Mouse (Mus musculus): ENCODE data around the gene Tmem120a. TPM values are rescaled to one million over a fixed set of nuclear protein-coding genes. Genes with fewer than 3 reads are reported as not detected.
A peak's percentile ranks its signal among the peaks of the same experiment; 100 is the strongest.

The Tmem120a gene
- polyA plus RNA-seq, 1 experiment: 184 TPM

DNA sequence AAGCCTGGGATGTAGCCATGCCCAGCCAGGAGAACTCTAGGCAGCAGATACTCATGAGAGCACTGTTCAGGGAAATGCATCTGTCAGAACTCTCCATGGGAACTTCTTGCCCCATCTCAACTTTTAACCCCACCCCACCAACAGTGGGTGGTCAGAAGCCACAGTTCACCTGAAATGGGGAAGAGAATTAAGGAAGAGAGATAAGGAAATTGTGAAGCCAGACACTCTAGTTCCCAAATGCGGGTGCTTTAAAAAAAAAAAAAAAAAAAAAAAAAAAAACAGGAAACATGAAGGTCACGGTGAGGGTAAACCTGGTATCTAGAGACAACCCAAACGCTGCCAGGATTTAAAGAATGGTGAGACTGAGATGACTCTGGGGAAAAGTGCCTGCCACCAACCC is 28.3 kb upstream of the Tmem120a start:
- H3K4me1 ChIP-seq (ENCODE audit: control insufficient read depth, insufficient read depth, low read length): peaks cover 2% of the 10 kb centered on the region
- no peak overlapping the region for H3K27ac ChIP-seq (ENCODE audit: control insufficient read depth, insufficient read depth, low read depth, low read length)
- H3K36me3 ChIP-seq (ENCODE audit: control insufficient read depth, insufficient read depth, low read length): no peaks in the 10 kb centered on the region
- TF ChIP-seq CTCF (IDR thresholded peaks at IDR 0.05; ENCODE audit: control insufficient read depth, insufficient read depth, insufficient replicate concordance, low read depth, low read length) (no peak), POLR2A (IDR thresholded peaks at IDR 0.05; ENCODE audit: control insufficient read depth, low read depth, low read length) (no peak)
- H3K4me3 ChIP-seq (ENCODE audit: control insufficient read depth, low read depth, low read length): no peak overlapping the region
- H3K27me3 ChIP-seq (ENCODE audit: control insufficient read depth, insufficient read depth, low read length): no peaks in the 10 kb centered on the region

DNA sequence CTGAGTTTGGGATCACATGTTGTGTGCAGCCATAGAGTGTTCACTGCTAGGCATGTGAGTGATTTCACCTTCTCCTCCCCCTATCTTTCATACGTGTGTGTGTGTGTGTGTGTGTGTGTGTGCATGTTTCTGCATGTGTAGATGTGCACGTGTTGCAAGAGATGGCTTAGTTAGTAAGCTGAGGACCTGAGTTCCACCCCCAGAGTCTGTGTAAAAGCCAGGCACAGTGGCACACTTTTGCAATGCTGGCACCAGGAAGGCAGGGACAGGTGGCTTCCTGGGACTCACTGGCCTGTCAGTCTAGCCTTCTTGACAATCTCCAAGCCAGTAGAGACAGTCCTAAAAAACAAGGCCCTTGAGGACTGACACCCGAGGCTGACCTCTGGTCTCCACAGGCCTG is 20.7 kb upstream of the Tmem120a start:
- H3K27ac ChIP-seq (ENCODE audit: control insufficient read depth, insufficient read depth, low read depth, low read length): no peak overlapping the region
- no peaks in the 10 kb centered on the region for H3K4me1 ChIP-seq (ENCODE audit: control insufficient read depth, insufficient read depth, low read length)
- TF ChIP-seq POLR2A (IDR thresholded peaks at IDR 0.05; ENCODE audit: control insufficient read depth, low read depth, low read length) (no peak), CTCF (IDR thresholded peaks at IDR 0.05; ENCODE audit: control insufficient read depth, insufficient read depth, insufficient replicate concordance, low read depth, low read length) (no peak)
- H3K27me3 ChIP-seq (ENCODE audit: control insufficient read depth, insufficient read depth, low read length): no peaks in the 10 kb centered on the region
- no peaks in the 10 kb centered on the region; the same call in 1 of the 2 replicates for H3K36me3 ChIP-seq (ENCODE audit: control insufficient read depth, insufficient read depth, low read length)
- no peak overlapping the region for H3K4me3 ChIP-seq (ENCODE audit: control insufficient read depth, low read depth, low read length)

DNA sequence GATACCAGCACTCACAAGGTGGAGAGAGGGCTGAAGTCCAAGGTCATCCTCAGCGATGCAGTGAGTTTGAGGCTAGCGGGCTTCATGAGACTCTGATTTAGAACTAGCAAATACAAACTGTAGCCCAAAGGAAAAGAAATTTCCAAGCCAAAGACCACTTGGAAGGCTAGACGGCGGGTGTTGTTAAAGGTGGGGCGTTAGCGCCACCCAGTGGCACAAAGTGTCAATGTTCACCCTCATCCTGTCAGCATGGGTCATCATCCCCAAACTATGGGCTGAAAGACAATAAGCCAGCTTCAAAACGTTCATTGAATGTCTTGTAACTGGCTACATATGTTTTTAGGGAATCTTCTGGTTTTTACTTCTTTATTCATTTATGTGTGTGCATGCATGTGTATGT is 19.3 kb upstream of the Tmem120a start:
- no peak overlapping the region for H3K27ac ChIP-seq (ENCODE audit: control insufficient read depth, insufficient read depth, low read depth, low read length)
- no peaks in the 10 kb centered on the region for H3K4me1 ChIP-seq (ENCODE audit: control insufficient read depth, insufficient read depth, low read length)
- H3K4me3 ChIP-seq (ENCODE audit: control insufficient read depth, low read depth, low read length): no peak overlapping the region
- H3K36me3 ChIP-seq (ENCODE audit: control insufficient read depth, insufficient read depth, low read length): no peaks in the 10 kb centered on the region; the same call in 1 of the 2 replicates
- TF ChIP-seq POLR2A (IDR thresholded peaks at IDR 0.05; ENCODE audit: control insufficient read depth, low read depth, low read length) (no peak), CTCF (IDR thresholded peaks at IDR 0.05; ENCODE audit: control insufficient read depth, insufficient read depth, insufficient replicate concordance, low read depth, low read length) (peak; percentile 83; the same call in 1 of the 2 replicates)
- H3K27me3 ChIP-seq (ENCODE audit: control insufficient read depth, insufficient read depth, low read length): no peaks in the 10 kb centered on the region

DNA sequence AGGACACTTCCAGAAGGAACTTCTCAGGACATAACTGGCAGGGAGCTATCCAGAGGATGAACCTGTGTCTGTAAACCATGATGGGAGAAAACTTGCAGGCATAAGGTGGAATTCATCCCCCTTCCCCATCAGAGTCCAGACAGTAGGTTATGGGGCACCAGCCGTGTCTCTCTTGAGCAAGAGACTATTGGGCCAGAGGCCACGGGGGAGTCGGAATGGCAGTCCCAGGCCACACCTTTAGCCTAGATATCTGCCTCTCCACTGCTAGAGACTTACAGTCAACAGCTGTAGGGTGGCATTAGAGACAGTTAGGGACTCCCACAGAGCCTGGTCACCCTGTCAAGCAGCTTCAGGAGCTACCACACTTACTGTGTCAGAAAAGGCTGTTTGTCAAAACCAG is 17.6 kb upstream of the Tmem120a start:
- TF ChIP-seq POLR2A (IDR thresholded peaks at IDR 0.05; ENCODE audit: control insufficient read depth, low read depth, low read length): no peak
- no peak for TF ChIP-seq CTCF (IDR thresholded peaks at IDR 0.05; ENCODE audit: control insufficient read depth, insufficient read depth, insufficient replicate concordance, low read depth, low read length)
- Histone ChIP-seq H3K27ac (ENCODE audit: control insufficient read depth, insufficient read depth, low read depth, low read length) (no peak overlapping the region), H3K36me3 (ENCODE audit: control insufficient read depth, insufficient read depth, low read length) (no peaks in the 10 kb centered on the region; the same call in 1 of the 2 replicates), H3K4me3 (ENCODE audit: control insufficient read depth, low read depth, low read length) (no peak overlapping the region), H3K27me3 (ENCODE audit: control insufficient read depth, insufficient read depth, low read length) (no peaks in the 10 kb centered on the region), H3K4me1 (ENCODE audit: control insufficient read depth, insufficient read depth, low read length) (no peaks in the 10 kb centered on the region)

DNA sequence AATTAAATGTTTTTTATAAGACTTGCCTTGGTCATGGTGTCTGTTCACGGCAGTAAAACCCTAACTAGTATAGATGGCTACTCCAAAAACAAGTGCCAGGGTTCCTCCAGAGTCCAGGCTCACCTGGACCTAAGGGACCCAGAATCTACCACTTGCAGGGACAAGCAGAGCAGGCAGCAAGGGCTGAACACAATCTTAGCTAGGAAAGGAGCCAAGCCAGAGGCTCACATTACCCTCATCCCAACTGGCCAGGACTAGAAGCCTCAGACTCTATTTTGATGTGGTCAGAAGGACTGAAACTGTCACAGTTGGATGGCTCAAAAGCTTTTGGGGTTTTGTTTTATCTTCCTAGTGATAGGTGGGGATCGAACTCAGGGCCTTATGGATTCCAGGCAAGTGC is 7.3 kb upstream of the Tmem120a start:
- H3K4me1 ChIP-seq (ENCODE audit: control insufficient read depth, insufficient read depth, low read length): no peaks in the 10 kb centered on the region; the same call in 1 of the 2 replicates
- H3K27me3 ChIP-seq (ENCODE audit: control insufficient read depth, insufficient read depth, low read length): no peaks in the 10 kb centered on the region
- no peak overlapping the region for H3K4me3 ChIP-seq (ENCODE audit: control insufficient read depth, low read depth, low read length)
- no peak for TF ChIP-seq POLR2A (IDR thresholded peaks at IDR 0.05; ENCODE audit: control insufficient read depth, low read depth, low read length)
- TF ChIP-seq CTCF (IDR thresholded peaks at IDR 0.05; ENCODE audit: control insufficient read depth, insufficient read depth, insufficient replicate concordance, low read depth, low read length): no peak
- no peaks in the 10 kb centered on the region for H3K36me3 ChIP-seq (ENCODE audit: control insufficient read depth, insufficient read depth, low read length)
- H3K27ac ChIP-seq (ENCODE audit: control insufficient read depth, insufficient read depth, low read depth, low read length): no peak overlapping the region

DNA sequence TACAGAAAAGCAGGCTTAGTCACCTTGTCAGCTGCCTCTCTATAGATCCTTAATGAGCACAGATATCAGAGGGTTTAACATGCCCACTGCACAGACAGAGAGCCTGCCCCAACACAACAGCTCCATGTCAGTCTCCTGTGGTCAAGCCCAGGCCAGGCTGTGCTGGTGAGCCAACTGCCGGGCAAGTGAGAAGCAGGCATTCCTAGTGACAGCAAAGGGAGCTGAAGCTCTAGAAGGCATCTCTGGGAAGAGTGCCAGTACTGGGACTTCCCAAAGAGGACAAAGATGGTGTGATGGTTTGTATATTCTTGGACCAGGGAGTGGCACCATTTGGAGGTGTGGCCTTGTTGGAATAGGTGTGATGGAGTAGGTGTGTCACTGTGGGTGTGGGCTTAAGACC is 6.8 kb upstream of the Tmem120a start:
- H3K4me1 ChIP-seq (ENCODE audit: control insufficient read depth, insufficient read depth, low read length): no peaks in the 10 kb centered on the region; the same call in 1 of the 2 replicates
- no peak for TF ChIP-seq CTCF (IDR thresholded peaks at IDR 0.05; ENCODE audit: control insufficient read depth, insufficient read depth, insufficient replicate concordance, low read depth, low read length)
- no peak for TF ChIP-seq POLR2A (IDR thresholded peaks at IDR 0.05; ENCODE audit: control insufficient read depth, low read depth, low read length)
- H3K4me3 ChIP-seq (ENCODE audit: control insufficient read depth, low read depth, low read length): no peak overlapping the region
- H3K36me3 ChIP-seq (ENCODE audit: control insufficient read depth, insufficient read depth, low read length): no peaks in the 10 kb centered on the region
- no peaks in the 10 kb centered on the region for H3K27me3 ChIP-seq (ENCODE audit: control insufficient read depth, insufficient read depth, low read length)
- no peak overlapping the region for H3K27ac ChIP-seq (ENCODE audit: control insufficient read depth, insufficient read depth, low read depth, low read length)

DNA sequence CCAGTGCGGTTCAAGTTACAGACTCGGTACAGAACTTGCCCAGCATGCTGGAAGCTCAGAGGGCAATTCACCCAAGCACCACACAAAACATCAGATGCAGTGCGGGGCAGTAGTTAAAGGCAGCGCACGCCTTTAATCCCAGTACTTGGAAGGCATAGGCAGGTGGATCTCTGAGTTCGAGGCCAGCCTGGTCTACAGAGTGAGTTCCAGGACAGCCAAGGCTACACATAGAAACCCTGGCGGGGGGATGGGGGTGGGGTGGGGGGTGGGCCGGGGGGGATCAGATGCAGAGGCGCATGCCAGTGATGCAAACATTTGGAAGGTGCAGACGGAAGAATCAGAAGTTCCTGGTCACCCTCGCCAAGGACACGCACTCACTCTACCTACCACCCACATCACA is 494 bp upstream of the Tmem120a start:
- H3K4me3 ChIP-seq (ENCODE audit: control insufficient read depth, low read depth, low read length): peak overlapping the region; percentile 88
- no peaks in the 10 kb centered on the region for H3K27me3 ChIP-seq (ENCODE audit: control insufficient read depth, insufficient read depth, low read length)
- no peak for TF ChIP-seq POLR2A (IDR thresholded peaks at IDR 0.05; ENCODE audit: control insufficient read depth, low read depth, low read length)
- no peak for TF ChIP-seq CTCF (IDR thresholded peaks at IDR 0.05; ENCODE audit: control insufficient read depth, insufficient read depth, insufficient replicate concordance, low read depth, low read length)
- peaks cover 15% of the 10 kb centered on the region for H3K4me1 ChIP-seq (ENCODE audit: control insufficient read depth, insufficient read depth, low read length)
- no peaks in the 10 kb centered on the region for H3K36me3 ChIP-seq (ENCODE audit: control insufficient read depth, insufficient read depth, low read length)
- H3K27ac ChIP-seq (ENCODE audit: control insufficient read depth, insufficient read depth, low read depth, low read length): peak overlapping the region; percentile 90

Data from testis, adult 2 months (tissue).